Mouse (Mus musculus) cerebellum, adult 2 months (tissue): ENCODE data around the gene Ldlrad3.

Experiments used
- CTCF ChIP-seq: fragments of 200-500 bp; IDR thresholded peaks from 2 replicates; pipeline ENCODE4 v1.5.1; 2011; ENCODE audit warnings: low read depth, mild to moderate bottlenecking, control low read depth, low read length, moderate library complexity, borderline replicate concordance; ENCODE audit not compliant: insufficient read depth
- POLR2A ChIP-seq: fragments of 200-500 bp; IDR thresholded peaks from 2 replicates; pipeline ENCODE4 v1.6.1; 2011; ENCODE audit warnings: low read length, control low read depth, borderline replicate concordance; ENCODE audit not compliant: insufficient read depth

GRCm38 (mm10) chr2:102129235-102129634 is 57.0 kb downstream of the Ldlrad3 start:
- TF ChIP-seq CTCF: no peak
- TF ChIP-seq POLR2A: no peak
